Mouse (Mus musculus) stomach, postnatal 0 days (tissue): ENCODE results near the gene Dis3l2. TPM values are rescaled to one million over a fixed set of nuclear protein-coding genes. Genes with fewer than 3 reads are reported as not detected.

Source experiments
- ATAC-seq: fragments of 200-750 bp; cut with Nextera tagmentation; 2 replicates; pipeline ENCODE4 v1.8.0; 2017; ENCODE audit not compliant: low FRiP score, low TSS enrichment
- DNase-seq: peaks from one replicate; pipeline ENCODE4 v3.0.0-alpha.2; 2016; ENCODE audit warnings: low spot score
- H3K27ac ChIP-seq: fragments of 300-500 bp; sonication (generic); replicated peaks from 2 replicates; pipeline ENCODE4 v1.5.1; 2014; ENCODE audit warnings: mild to moderate bottlenecking, control low read depth
- H3K27me3 ChIP-seq: fragments of 300-500 bp; sonication (generic); 2 replicates; pipeline ENCODE4 v1.6.1; 2014; ENCODE audit warnings: low read length; ENCODE audit not compliant: control insufficient read depth, insufficient read depth
- H3K36me3 ChIP-seq: fragments of 300-500 bp; sonication (generic); 2 replicates; pipeline ENCODE4 v1.6.1; 2014; ENCODE audit warnings: low read length, mixed read lengths; ENCODE audit not compliant: control insufficient read depth, insufficient read depth
- H3K4me1 ChIP-seq: fragments of 300-500 bp; sonication (generic); replicated peaks from 2 replicates; pipeline ENCODE4 v1.6.1; 2014; ENCODE audit warnings: antibody characterized with exemption; ENCODE audit not compliant: control insufficient read depth, insufficient read depth
- H3K4me2 ChIP-seq: fragments of 300-500 bp; sonication (generic); replicated peaks from 2 replicates; pipeline ENCODE4 v1.6.1; 2014; ENCODE audit warnings: low read depth, mild to moderate bottlenecking, control low read depth, moderate library complexity
- H3K4me3 ChIP-seq: fragments of 300-500 bp; sonication (generic); 2 replicates; pipeline ENCODE4 v1.5.1; 2014; ENCODE audit warnings: low read depth, low read length, control low read depth
- H3K9ac ChIP-seq: fragments of 300-500 bp; sonication (generic); 2 replicates; pipeline ENCODE4 v1.6.1; 2014; ENCODE audit warnings: mild to moderate bottlenecking, low read length, control low read depth, mixed read lengths
- H3K9me3 ChIP-seq: fragments of 300-500 bp; sonication (generic); 2 replicates; pipeline ENCODE4 v1.6.1; 2016; ENCODE audit warnings: low read length; ENCODE audit not compliant: control insufficient read depth
- CTCF ChIP-seq: IDR thresholded peaks from 2 replicates; pipeline ENCODE4 v1.5.1; 2016; ENCODE audit warnings: antibody characterized with exemption, low read depth, mild to moderate bottlenecking, moderate library complexity
- EP300 ChIP-seq: optimal IDR thresholded peaks from 2 replicates; pipeline ENCODE3; 2016; ENCODE audit warnings: antibody characterized with exemption
- WGBS: fragments of 180-500 bp; shearing (Covaris S2); extraction: QIAGEN DNeasy Blood & Tissue Kit; methylation state at CpG from one replicate; pipeline ENCODE4 v1.1.7; 2014; 5-methylcytosine and 5-hydroxymethylcytosine counted together
- polyA plus RNA-seq: library from polyadenylated mRNA; unstranded; fragments of >200 nt; fragmentation: Nextera tagmentation; extraction: Ambion mirVana; gene quantifications from 2 replicates; pipeline ENCODE4 v1.2.1, GENCODE M21; 2015

Dis3l2 gene
- polyA plus RNA-seq, 1 experiment from 2014 or later: 12.3 TPM

- DNase-seq (no peak), ATAC-seq (no peak)
- no peaks in the 10 kb centered on the region for H3K27me3 ChIP-seq
- TF ChIP-seq EP300: no peak
- TF ChIP-seq CTCF: no peak
- no peak overlapping the region for H3K27ac ChIP-seq
- no peaks in the 10 kb centered on the region for H3K4me1 ChIP-seq
- no peaks in the 10 kb centered on the region for H3K36me3 ChIP-seq
- WGBS: 42% methylated on average over 5 of the region's 5 CpGs
- no peak overlapping the region for H3K4me2 ChIP-seq
- H3K4me3 ChIP-seq: no peak overlapping the region
- no peak overlapping the region for H3K9ac ChIP-seq
- no peaks in the 10 kb centered on the region for H3K9me3 ChIP-seq
Measured at GRCm38 (mm10) chr1:86925776-86926175, 222.2 kb downstream of the Dis3l2 start.

- no peaks in the 10 kb centered on the region for H3K27me3 ChIP-seq
- no peak overlapping the region for H3K4me3 ChIP-seq
- no peak for DNase-seq
- ATAC-seq: no peak
- no peaks in the 10 kb centered on the region for H3K4me1 ChIP-seq
- WGBS: 81% methylated on average over 4 of the region's 4 CpGs
- no peak overlapping the region for H3K4me2 ChIP-seq
- H3K9me3 ChIP-seq: no peaks in the 10 kb centered on the region
- no peak for TF ChIP-seq EP300
- TF ChIP-seq CTCF: no peak
- H3K9ac ChIP-seq: no peak overlapping the region
- H3K36me3 ChIP-seq: no peaks in the 10 kb centered on the region
- H3K27ac ChIP-seq: no peak overlapping the region
Measured at GRCm38 (mm10) chr1:86931606-86932379, 228.2 kb downstream of the Dis3l2 start.

- no peaks in the 10 kb centered on the region for H3K4me1 ChIP-seq
- no peak overlapping the region for H3K27ac ChIP-seq
- no peaks in the 10 kb centered on the region for H3K36me3 ChIP-seq
- H3K9ac ChIP-seq: no peak overlapping the region
- TF ChIP-seq EP300 (no peak), CTCF (no peak)
- H3K4me3 ChIP-seq: no peak overlapping the region
- H3K9me3 ChIP-seq: no peaks in the 10 kb centered on the region
- ATAC-seq (no peak), DNase-seq (no peak)
- WGBS: 87% methylated on average over 4 of the region's 4 CpGs
- H3K4me2 ChIP-seq: no peak overlapping the region
- H3K27me3 ChIP-seq: no peaks in the 10 kb centered on the region
Measured at GRCm38 (mm10) chr1:86932810-86933209, 229.2 kb downstream of the Dis3l2 start.

- Histone ChIP-seq H3K4me1 (no peaks in the 10 kb centered on the region), H3K4me2 (no peak overlapping the region), H3K27me3 (no peaks in the 10 kb centered on the region), H3K9me3 (no peaks in the 10 kb centered on the region), H3K36me3 (no peaks in the 10 kb centered on the region), H3K27ac (no peak overlapping the region), H3K4me3 (no peak overlapping the region), H3K9ac (no peak overlapping the region)
- ATAC-seq (no peak), DNase-seq (no peak)
- WGBS: 72% methylated on average over 1 of the region's 1 CpGs
- TF ChIP-seq CTCF: no peak
- no peak for TF ChIP-seq EP300
Measured at GRCm38 (mm10) chr1:86933656-86934055, 230.0 kb downstream of the Dis3l2 start.

GRCm38 (mm10) chr1:86951501-86952205 is 248.0 kb downstream of the Dis3l2 start:
- Histone ChIP-seq H3K4me3 (no peak overlapping the region), H3K4me2 (no peak overlapping the region), H3K9me3 (no peaks in the 10 kb centered on the region), H3K36me3 (no peaks in the 10 kb centered on the region), H3K27ac (no peak overlapping the region), H3K4me1 (no peaks in the 10 kb centered on the region), H3K9ac (no peak overlapping the region), H3K27me3 (no peaks in the 10 kb centered on the region)
- DNase-seq (no peak), ATAC-seq (no peak)
- 75% methylated on average over 5 of the region's 5 CpGs for WGBS
- TF ChIP-seq EP300 (no peak), CTCF (no peak)

GRCm38 (mm10) chr1:86955801-86956200 is 252.2 kb downstream of the Dis3l2 start:
- no peak for DNase-seq
- ATAC-seq: no peak
- no peaks in the 10 kb centered on the region for H3K27me3 ChIP-seq
- H3K4me2 ChIP-seq: no peak overlapping the region
- H3K9ac ChIP-seq: no peak overlapping the region
- H3K4me1 ChIP-seq: no peaks in the 10 kb centered on the region
- TF ChIP-seq EP300 (no peak), CTCF (no peak)
- H3K27ac ChIP-seq: no peak overlapping the region
- H3K4me3 ChIP-seq: no peak overlapping the region
- H3K36me3 ChIP-seq: no peaks in the 10 kb centered on the region
- H3K9me3 ChIP-seq: no peaks in the 10 kb centered on the region
